Mouse (Mus musculus): ENCODE measurements around the gene Zbed4. TPM values are rescaled to one million over a fixed set of nuclear protein-coding genes. Genes with fewer than 3 reads are reported as not detected.

Zbed4 gene
- total RNA-seq, 2 experiments from 2014 or later: 54.5 to 58.2 TPM

Other genes starting within 250 kb of the Zbed4 start
- gene Zdhhc25, start 151.4 kb upstream of the Zbed4 start, total RNA-seq (2015): not detected in 2 replicates
- gene Zdhhc25, start 151.4 kb upstream of the Zbed4 start, total RNA-seq (2017): not detected in 2 replicates
- gene Brd1, start 17.4 kb upstream of the Zbed4 start, total RNA-seq (2015): 31.9 and 32.1 TPM in 2 replicates
- 49.4 and 52.8 TPM in 2 replicates for gene Brd1, start 17.4 kb upstream of the Zbed4 start, total RNA-seq (2017)
- 10.9 and 18.2 TPM in 2 replicates for gene Alg12, start 67.7 kb downstream of the Zbed4 start, total RNA-seq (2015)
- gene Alg12, start 67.7 kb downstream of the Zbed4 start, total RNA-seq (2017): 7.9 and 10.3 TPM in 2 replicates
- gene Creld2, start 68.0 kb downstream of the Zbed4 start, total RNA-seq (2015): 65.2 and 68.1 TPM in 2 replicates
- gene Creld2, start 68.0 kb downstream of the Zbed4 start, total RNA-seq (2017): 117 and 124 TPM in 2 replicates
- 11.0 and 18.0 TPM in 2 replicates for gene Pim3, start 110.5 kb downstream of the Zbed4 start, total RNA-seq (2015)
- 11.1 and 14.3 TPM in 2 replicates for gene Pim3, start 110.5 kb downstream of the Zbed4 start, total RNA-seq (2017)
- not detected in 2 replicates for gene Ttll8, start 202.8 kb downstream of the Zbed4 start, total RNA-seq (2015)
- gene Ttll8, start 202.8 kb downstream of the Zbed4 start, total RNA-seq (2017): not detected in 2 replicates
- not detected in 2 replicates for gene Mlc1, start 227.3 kb downstream of the Zbed4 start, total RNA-seq (2015)
- not detected in 2 replicates for gene Mlc1, start 227.3 kb downstream of the Zbed4 start, total RNA-seq (2017)
- not detected in 2 replicates for gene Mov10l1, start 231.2 kb downstream of the Zbed4 start, total RNA-seq (2015)
- gene Mov10l1, start 231.2 kb downstream of the Zbed4 start, total RNA-seq (2017): not detected in 2 replicates